Mouse (Mus musculus) liver, embryonic 16.5 days (tissue): ENCODE measurements at regions not wholly inside any gene's neighbourhood (a gene's known extent, or its start where the extent isn't known, plus 50 kb on each side); places are given as distances from the start of the nearest gene placed in this dataset.
"Not testable (repeated sequence)": the region's sequence is repeated elsewhere in the genome, so short reads cannot be mapped to it uniquely, and the experiment has no call there.

Experiments
- ATAC-seq: fragments of 200-750 bp; cut with Nextera tagmentation; 2 replicates; pipeline ENCODE4 v1.8.0; 2017; ENCODE audit warnings: low read depth, mild to moderate bottlenecking, moderate number of reproducible peaks, moderate library complexity
- H3K27ac ChIP-seq: fragments of 300-500 bp; sonication (generic); 2 replicates; pipeline ENCODE4 v1.5.1; 2014; ENCODE audit warnings: mild to moderate bottlenecking, low read length
- H3K27me3 ChIP-seq: fragments of 300-500 bp; sonication (generic); 2 replicates; pipeline ENCODE4 v1.6.1; 2014; ENCODE audit warnings: low read depth, low read length, mixed read lengths; ENCODE audit not compliant: control insufficient read depth, insufficient read depth
- H3K36me3 ChIP-seq: fragments of 300-500 bp; sonication (generic); 2 replicates; pipeline ENCODE4 v1.6.1; 2014; ENCODE audit warnings: mild to moderate bottlenecking; ENCODE audit not compliant: control insufficient read depth, insufficient read depth
- H3K4me1 ChIP-seq: fragments of 300-500 bp; sonication (generic); 2 replicates; pipeline ENCODE4 v1.6.1; 2014; ENCODE audit warnings: low read depth, low read length, mixed read lengths; ENCODE audit not compliant: control insufficient read depth
- H3K4me2 ChIP-seq: fragments of 300-500 bp; sonication (generic); 2 replicates; pipeline ENCODE4 v1.6.1; 2014; ENCODE audit warnings: low read depth, low read length, mixed read lengths
- H3K4me3 ChIP-seq: fragments of 300-500 bp; sonication (generic); 2 replicates; pipeline ENCODE4 v1.5.1; 2014; ENCODE audit warnings: low read depth, mild to moderate bottlenecking, low read length
- H3K9ac ChIP-seq: fragments of 300-500 bp; sonication (generic); 2 replicates; pipeline ENCODE4 v1.6.1; 2014; ENCODE audit warnings: low read depth, low read length
- H3K9me3 ChIP-seq: fragments of 300-500 bp; sonication (generic); replicated peaks from 2 replicates; pipeline ENCODE4 v1.6.1; 2016; ENCODE audit warnings: low read length; ENCODE audit not compliant: control insufficient read depth
- WGBS: fragments of 180-500 bp; shearing (Covaris S2); extraction: QIAGEN DNeasy Blood & Tissue Kit; methylation state at CpG from one replicate; pipeline ENCODE4 v1.1.7; 2014; ENCODE audit not compliant: insufficient replicate concordance; 5-methylcytosine and 5-hydroxymethylcytosine counted together

DNA sequence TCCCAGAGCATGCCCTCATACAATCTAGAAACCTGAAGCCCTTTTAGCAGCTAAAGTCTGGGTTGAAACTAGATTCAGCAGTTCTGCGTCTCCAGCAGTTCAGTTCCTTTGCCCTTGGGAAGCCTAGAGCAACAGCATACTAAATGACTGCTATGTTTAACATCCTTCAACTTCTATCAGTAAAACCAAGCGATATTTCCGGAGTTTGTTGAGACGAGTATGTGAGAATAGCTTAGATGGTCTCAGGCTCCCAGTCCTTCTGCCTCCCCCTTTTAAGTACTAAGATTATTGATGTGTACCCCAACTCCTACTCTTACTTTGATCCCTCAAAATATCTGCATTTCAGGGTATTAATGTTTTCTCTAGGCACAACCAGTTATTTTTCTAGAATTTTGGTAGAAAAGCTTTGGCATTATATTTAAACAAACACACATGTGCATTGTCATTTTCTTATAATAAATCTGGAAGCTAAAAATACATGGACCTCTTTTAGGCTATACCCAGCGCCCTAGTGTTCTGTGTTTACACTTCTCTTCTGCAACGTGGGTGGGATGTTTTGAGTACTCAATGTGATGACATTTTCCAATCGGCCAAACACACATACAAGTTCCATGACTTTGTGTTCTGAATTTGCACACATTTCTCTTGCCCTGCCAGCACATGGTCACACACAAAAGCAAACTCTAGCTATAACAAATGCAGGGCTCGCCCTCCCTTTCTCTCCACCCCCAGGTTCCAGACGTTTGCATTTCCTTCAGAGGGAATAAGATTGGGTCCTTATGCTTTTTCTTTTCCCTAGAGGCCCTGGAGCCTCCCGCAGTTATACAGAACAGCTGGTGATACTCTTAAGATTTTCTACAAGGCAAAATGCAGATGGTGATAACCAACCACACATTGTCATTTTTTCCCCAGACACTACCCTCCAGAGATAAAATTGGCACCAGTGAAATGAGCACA is 388.2 kb upstream of the Htr2a start:
- Histone ChIP-seq H3K4me2 (no peak overlapping the region), H3K4me3 (no peak overlapping the region), H3K27ac (no peak overlapping the region), H3K9me3 (no peaks in the 10 kb centered on the region), H3K36me3 (no peaks in the 10 kb centered on the region), H3K27me3 (no peaks in the 10 kb centered on the region), H3K9ac (no peak overlapping the region), H3K4me1 (no peaks in the 10 kb centered on the region)
- ATAC-seq, result no peak
- WGBS, result 52% methylated on average over 10 of the region's 10 CpGs

GRCm38 (mm10) chr14:74255000-74255399 is 385.6 kb upstream of the Htr2a start:
- Histone ChIP-seq H3K9ac (no peak overlapping the region), H3K27me3 (no peaks in the 10 kb centered on the region), H3K27ac (no peak overlapping the region), H3K9me3 (no peaks in the 10 kb centered on the region), H3K4me3 (no peak overlapping the region), H3K4me2 (no peak overlapping the region), H3K4me1 (no peaks in the 10 kb centered on the region), H3K36me3 (no peaks in the 10 kb centered on the region)
- ATAC-seq, result no peak

- H3K27me3 ChIP-seq, result no peaks in the 10 kb centered on the region
- no peak for ATAC-seq
- no peak overlapping the region for H3K27ac ChIP-seq
- no peaks in the 10 kb centered on the region for H3K4me1 ChIP-seq
- H3K36me3 ChIP-seq, result no peaks in the 10 kb centered on the region
- H3K9ac ChIP-seq, result no peak overlapping the region
- H3K4me2 ChIP-seq, result no peak overlapping the region
- no peak overlapping the region for H3K4me3 ChIP-seq
- no peaks in the 10 kb centered on the region for H3K9me3 ChIP-seq
These were observed 381.2 kb upstream of the Htr2a start for GRCm38 (mm10) chr14:74259437-74259836.

GRCm38 (mm10) chr14:74267086-74267485 is 373.6 kb upstream of the Htr2a start:
- H3K4me2 ChIP-seq, result no peak overlapping the region
- ATAC-seq, result no peak
- no peak overlapping the region for H3K4me3 ChIP-seq
- no peaks in the 10 kb centered on the region for H3K36me3 ChIP-seq
- no peak overlapping the region for H3K9ac ChIP-seq
- H3K4me1 ChIP-seq, result no peaks in the 10 kb centered on the region
- H3K9me3 ChIP-seq, result no peaks in the 10 kb centered on the region
- 25% methylated on average over 1 of the region's 1 CpGs for WGBS
- no peaks in the 10 kb centered on the region for H3K27me3 ChIP-seq
- H3K27ac ChIP-seq, result no peak overlapping the region

- Histone ChIP-seq H3K4me2 (no peak overlapping the region), H3K9me3 (no peaks in the 10 kb centered on the region), H3K27ac (no peak overlapping the region), H3K4me1 (no peaks in the 10 kb centered on the region), H3K9ac (no peak overlapping the region), H3K27me3 (no peaks in the 10 kb centered on the region), H3K4me3 (no peak overlapping the region), H3K36me3 (no peaks in the 10 kb centered on the region)
- no peak for ATAC-seq
- WGBS, result 51% methylated on average over 3 of the region's 3 CpGs
These were observed 346.1 kb upstream of the Htr2a start for GRCm38 (mm10) chr14:74294560-74294959.

DNA sequence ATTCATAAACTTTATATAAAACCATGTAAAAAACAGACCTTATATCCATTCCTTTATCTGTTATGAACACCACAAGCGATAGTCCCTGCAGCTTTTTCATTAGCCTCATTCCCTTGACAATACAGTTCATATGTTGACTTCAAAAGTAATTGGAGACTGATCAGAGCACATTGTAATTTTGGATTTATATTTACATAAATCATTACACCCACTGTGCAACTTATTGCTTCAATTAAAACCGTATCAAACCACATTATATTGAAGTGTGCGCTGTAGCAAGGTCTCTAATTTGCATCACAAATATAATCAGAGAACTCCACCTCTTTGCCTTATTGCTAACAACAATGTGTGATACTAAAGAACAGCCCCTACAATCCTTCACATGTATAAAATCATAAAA is 336.2 kb upstream of the Htr2a start:
- 61% methylated on average over 3 of the region's 3 CpGs for WGBS
- Histone ChIP-seq H3K9ac (no peak overlapping the region), H3K27ac (no peak overlapping the region), H3K4me3 (no peak overlapping the region), H3K36me3 (no peaks in the 10 kb centered on the region), H3K4me2 (no peak overlapping the region), H3K4me1 (no peaks in the 10 kb centered on the region), H3K27me3 (no peaks in the 10 kb centered on the region), H3K9me3 (no peaks in the 10 kb centered on the region)
- no peak for ATAC-seq

DNA sequence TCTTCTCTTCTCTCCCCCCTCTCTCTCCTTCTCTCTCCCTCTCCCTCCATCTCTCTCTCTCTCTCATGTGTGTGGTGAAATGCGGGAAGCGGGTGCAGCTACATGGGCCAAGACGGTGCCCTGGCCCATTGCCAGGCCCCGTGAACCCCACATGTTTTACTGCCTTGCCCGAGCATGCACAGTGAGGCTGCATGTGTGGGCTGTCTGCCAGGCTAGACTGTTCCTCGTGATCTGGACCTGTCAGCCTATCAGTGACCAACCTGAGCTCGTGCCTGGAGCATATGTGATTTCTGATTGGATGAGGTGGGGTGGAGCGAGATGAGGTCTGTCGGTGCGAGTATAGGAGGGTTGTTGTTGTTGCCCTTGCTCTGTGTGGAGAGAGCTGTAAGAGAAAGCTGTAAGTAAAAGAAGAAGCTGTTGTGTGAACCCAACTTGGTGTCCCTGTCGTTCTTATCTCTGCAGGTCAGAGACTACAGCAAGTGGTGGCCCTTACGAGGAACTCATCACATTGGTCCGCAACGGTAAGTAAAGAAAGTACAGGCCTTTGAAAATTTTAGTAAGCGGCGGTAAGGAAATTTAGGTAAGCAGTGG is 333.8 kb upstream of the Htr2a start:
- no peak overlapping the region for H3K4me3 ChIP-seq
- no peak overlapping the region for H3K9ac ChIP-seq
- no peaks in the 10 kb centered on the region for H3K9me3 ChIP-seq
- 69% methylated on average over 16 of the region's 16 CpGs for WGBS
- no peak overlapping the region for H3K4me2 ChIP-seq
- H3K27me3 ChIP-seq, result no peaks in the 10 kb centered on the region
- no peaks in the 10 kb centered on the region for H3K36me3 ChIP-seq
- no peak for ATAC-seq
- H3K4me1 ChIP-seq, result no peaks in the 10 kb centered on the region
- H3K27ac ChIP-seq, result no peak overlapping the region

- H3K9ac ChIP-seq, H3K4me2 ChIP-seq, H3K27ac ChIP-seq, ATAC-seq, H3K9me3 ChIP-seq, H3K4me1 ChIP-seq, H3K36me3 ChIP-seq, H3K27me3 ChIP-seq, H3K4me3 ChIP-seq: not testable (repeated sequence)
- 62% methylated on average over 2 of the region's 2 CpGs for WGBS
These were observed 331.2 kb upstream of the Htr2a start for GRCm38 (mm10) chr14:74309451-74309850.

- Histone ChIP-seq H3K9ac (no peak overlapping the region), H3K4me2 (no peak overlapping the region), H3K27me3 (no peaks in the 10 kb centered on the region), H3K4me3 (no peak overlapping the region), H3K36me3 (no peaks in the 10 kb centered on the region), H3K4me1 (no peaks in the 10 kb centered on the region), H3K27ac (no peak overlapping the region), H3K9me3 (no peaks in the 10 kb centered on the region)
- ATAC-seq, result no peak
- 61% methylated on average over 1 of the region's 1 CpGs for WGBS
These were observed 313.3 kb upstream of the Htr2a start for GRCm38 (mm10) chr14:74327291-74327690.
